Mouse (Mus musculus) macrophage (primary cell): ENCODE measurements around the gene Sec31b. TPM values are rescaled to one million over a fixed set of nuclear protein-coding genes. Genes with fewer than 3 reads are reported as not detected.

Experiments used
- H3K27ac ChIP-seq: fragments of 350-480 bp; formaldehyde crosslinking; 2 replicates; pipeline ENCODE4 v1.9.0; 2021
- H3K36me3 ChIP-seq: fragments of 350-480 bp; formaldehyde crosslinking; 2 replicates; pipeline ENCODE4 v1.9.0; 2021; ENCODE audit errors: inconsistent target
- H3K4me3 ChIP-seq: fragments of 350-480 bp; formaldehyde crosslinking; 2 replicates; pipeline ENCODE4 v1.9.0; 2021; ENCODE audit errors: inconsistent target
- H3K79me2 ChIP-seq: fragments of 350-480 bp; formaldehyde crosslinking; 2 replicates; pipeline ENCODE4 v1.9.0; 2021; ENCODE audit errors: inconsistent target
- WGBS: methylation state at CpG from one replicate; pipeline ENCODE4 v1.1.7; 2026; ENCODE audit warnings: inconsistent platforms; ENCODE audit not compliant: missing documents; 5-methylcytosine and 5-hydroxymethylcytosine counted together
- polyA plus RNA-seq: library from polyadenylated mRNA; stranded (reverse); fragments of 250-400 nt; gene quantifications from 3 replicates; pipeline ENCODE4 v1.2.4, GENCODE M21; 2018; ENCODE audit warnings: inconsistent platforms

The Sec31b gene
- polyA plus RNA-seq, 1 experiment from 2014 or later = 0.11 TPM

DNA sequence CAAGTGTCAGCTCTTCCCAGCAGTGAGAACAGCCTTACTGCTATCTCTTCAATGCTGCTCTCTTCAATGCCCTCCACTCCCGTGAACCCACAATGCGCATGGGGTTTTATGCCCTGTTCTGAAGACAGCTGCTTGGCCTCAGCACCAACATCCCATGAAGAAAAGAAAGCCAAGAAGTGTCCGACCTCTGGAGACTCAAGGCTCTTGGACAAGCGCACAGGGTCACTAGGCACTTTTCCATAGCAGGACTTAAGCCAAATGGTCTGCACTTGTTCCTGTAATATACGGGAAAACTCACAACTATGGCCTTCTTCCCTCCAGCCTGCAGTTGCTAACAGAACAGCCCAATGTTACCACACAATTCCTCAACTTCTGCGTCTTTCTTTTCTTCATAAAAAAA lies 70.4 kb downstream of the Sec31b start:
- WGBS = 86% methylated on average over 6 of the region's 6 CpGs
- no peaks in the 10 kb centered on the region for H3K79me2 ChIP-seq
- H3K27ac ChIP-seq = no peak overlapping the region
- no peak overlapping the region for H3K4me3 ChIP-seq
- no peaks in the 10 kb centered on the region for H3K36me3 ChIP-seq

DNA sequence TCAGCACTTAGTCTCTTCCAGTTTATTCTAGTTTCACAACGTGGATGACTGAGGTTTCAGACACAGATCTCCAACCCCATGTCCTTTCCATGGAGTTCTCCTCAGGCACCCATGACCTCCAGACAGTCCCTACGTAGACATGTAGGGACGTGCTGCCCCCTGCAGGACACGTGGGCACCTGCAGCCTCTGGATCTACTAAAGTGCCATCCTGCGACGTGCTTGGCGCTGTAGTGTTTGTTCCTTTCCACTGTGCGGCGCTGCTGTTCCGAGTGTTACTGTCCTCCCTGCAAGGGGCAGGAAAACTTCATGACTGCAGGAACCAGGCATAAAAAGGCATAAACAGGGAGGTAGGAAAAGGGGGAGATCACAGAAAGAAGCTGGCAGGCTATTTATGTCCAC lies 71.5 kb downstream of the Sec31b start:
- Histone ChIP-seq H3K79me2 (no peaks in the 10 kb centered on the region), H3K36me3 (no peaks in the 10 kb centered on the region), H3K4me3 (no peak overlapping the region), H3K27ac (no peak overlapping the region)
- WGBS = 4% methylated on average over 10 of the region's 10 CpGs

Other genes starting within 250 kb of the Sec31b start
- 0.15 to 0.19 TPM (median 0.16 TPM) in 3 replicates for gene Scd4, start 212.8 kb downstream of the Sec31b start, polyA plus RNA-seq
- gene Scd1, start 138.0 kb downstream of the Sec31b start, polyA plus RNA-seq = 1.8 to 4.9 TPM (median 4.4 TPM) in 3 replicates
- not detected in 3 replicates for gene Wnt8b, start 52.4 kb downstream of the Sec31b start, polyA plus RNA-seq
- not detected in 3 replicates for gene Gm20538, start 7.0 kb upstream of the Sec31b start, polyA plus RNA-seq
- 162 to 351 TPM (median 235 TPM) in 3 replicates for gene Ndufb8, start 9.6 kb upstream of the Sec31b start, polyA plus RNA-seq
- 11.8 to 14.4 TPM (median 14.4 TPM) in 3 replicates for gene Hif1an, start 17.0 kb upstream of the Sec31b start, polyA plus RNA-seq
- not detected in 3 replicates for gene Pax2, start 210.2 kb upstream of the Sec31b start, polyA plus RNA-seq